Mouse (Mus musculus): ENCODE data around the gene Emc10.

The Emc10 gene

GRCm38 (mm10) chr7:44495992-44496770, at the start of gene Emc10, which contains the start of gene Fam71e1:
Gene Emc10, minus strand, starts transcription at chr7:44496529.
Gene Fam71e1, plus strand, starts transcription at chr7:44496581.
- DNase-seq, result peak; percentile 98 to 99

- DNase-seq, result no peak
These were observed 46.7 kb upstream of the Emc10 start for GRCm38 (mm10) chr7:44543071-44543470.

- no peak for DNase-seq
These were observed 46.2 kb upstream of the Emc10 start for GRCm38 (mm10) chr7:44542555-44542954.

GRCm38 (mm10) chr7:44538756-44539624, 42.7 kb upstream of the Emc10 start:
- DNase-seq, result no peak

- no peak for DNase-seq
These were observed 41.2 kb upstream of the Emc10 start for GRCm38 (mm10) chr7:44537496-44537895.

- DNase-seq, result no peak
These were observed 40.7 kb upstream of the Emc10 start for GRCm38 (mm10) chr7:44537009-44537408.

GRCm38 (mm10) chr7:44536590-44536968, 40.2 kb upstream of the Emc10 start:
- DNase-seq, result peak in 1 of 2 experiments; percentile 41

- no peak for DNase-seq
These were observed 39.6 kb upstream of the Emc10 start for GRCm38 (mm10) chr7:44535657-44536589.

GRCm38 (mm10) chr7:44534656-44535441, 38.5 kb upstream of the Emc10 start:
- DNase-seq, result no peak

- DNase-seq, result no peak
These were observed 37.9 kb upstream of the Emc10 start for GRCm38 (mm10) chr7:44534242-44534641.

- no peak for DNase-seq
These were observed 37.4 kb upstream of the Emc10 start for GRCm38 (mm10) chr7:44533746-44534045.

GRCm38 (mm10) chr7:44532918-44533745, 36.8 kb upstream of the Emc10 start:
- DNase-seq, result no peak

GRCm38 (mm10) chr7:44531946-44532732, 35.8 kb upstream of the Emc10 start, which contains the start of gene Spib:
Gene Spib, minus strand, starts transcription at chr7:44532071.
- DNase-seq, result no peak

- no peak for DNase-seq
These were observed 34.9 kb upstream of the Emc10 start for GRCm38 (mm10) chr7:44531207-44531606.

GRCm38 (mm10) chr7:44530507-44530906, 34.2 kb upstream of the Emc10 start:
- DNase-seq, result no peak

GRCm38 (mm10) chr7:44529518-44529917, 33.2 kb upstream of the Emc10 start:
- no peak for DNase-seq

GRCm38 (mm10) chr7:44527483-44528398, 31.4 kb upstream of the Emc10 start:
- peak; percentile 85 to 88 for DNase-seq

- DNase-seq, result no peak
These were observed 30.3 kb upstream of the Emc10 start for GRCm38 (mm10) chr7:44526414-44527154.

Measured in kidney, postnatal 4 days (tissue).